Mouse (Mus musculus): Measurements from ENCODE around the gene Dyrk2.

DNA sequence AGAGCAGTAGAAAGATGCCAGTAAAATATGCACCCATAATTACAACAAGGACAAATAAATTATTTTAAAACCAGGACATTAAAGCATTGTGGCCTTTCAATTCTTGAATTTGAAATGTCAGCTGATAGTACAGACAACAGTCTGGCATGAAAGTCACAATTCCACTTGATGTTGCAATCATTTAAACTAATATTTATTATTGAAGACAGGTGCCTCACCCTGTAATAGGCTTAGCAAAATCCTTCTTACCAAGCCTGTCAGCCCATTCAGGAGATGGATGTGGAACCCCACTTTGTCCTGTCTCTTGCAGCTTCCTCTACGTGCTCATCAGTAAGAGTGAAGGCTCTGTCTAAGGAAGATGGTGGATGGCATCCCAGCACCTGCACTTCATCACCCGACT, 10.8 kb upstream of the Dyrk2 start:
- TF ChIP-seq CTCF (IDR thresholded peaks at IDR 0.05; ENCODE audit: low read depth) (no peak), EP300 (IDR thresholded peaks at IDR 0.05; ENCODE audit: low read depth) (no peak)

All from liver, embryonic 14.5 days (tissue).